Mouse (Mus musculus): ENCODE data around the gene Sdf2l1. TPM values are rescaled to one million over a fixed set of nuclear protein-coding genes. Genes with fewer than 3 reads are reported as not detected.

The Sdf2l1 gene
- total RNA-seq, 2 experiments from 2014 or later = 21.6 to 26.4 TPM

GRCm38 (mm10) chr16:17110771-17111743 lies 21.1 kb downstream of the Sdf2l1 start, which contains the start of gene Ppil2:
TSS of gene Ppil2 (minus strand) at chr16:17111257.
- peak within 1 kb of the TSS; percentile 79 for H3K4me3 ChIP-seq
- peak within 1 kb of the TSS; percentile 80 for H3K27ac ChIP-seq
- no peak for TF ChIP-seq CTCF (conservative IDR thresholded peaks at IDR 0.05)
- peak; percentile 76 to 80 for DNase-seq (ENCODE audit: low spot score in 2 of 2)

- Histone ChIP-seq H3K27ac (no peak overlapping the region), H3K4me3 (no peak overlapping the region)
- DNase-seq (ENCODE audit: low spot score in 2 of 2) = no peak
- no peak for TF ChIP-seq CTCF (conservative IDR thresholded peaks at IDR 0.05)
Measured at GRCm38 (mm10) chr16:17104600-17104999, 27.6 kb downstream of the Sdf2l1 start.

GRCm38 (mm10) chr16:17102630-17103220 lies 29.5 kb downstream of the Sdf2l1 start:
- no peak for TF ChIP-seq CTCF (conservative IDR thresholded peaks at IDR 0.05)

GRCm38 (mm10) chr16:17096938-17097337 lies 35.2 kb downstream of the Sdf2l1 start:
- Histone ChIP-seq H3K4me3 (no peak overlapping the region), H3K27ac (no peak overlapping the region)
- no peak for TF ChIP-seq CTCF (conservative IDR thresholded peaks at IDR 0.05)
- no peak for DNase-seq (ENCODE audit: low spot score in 2 of 2)

More at GRCm38 (mm10) chr16:17102630-17103220, 29.5 kb downstream of the Sdf2l1 start:
- H3K27ac ChIP-seq = no peak overlapping the region
- no peak for DNase-seq (ENCODE audit: low spot score in 2 of 2)
- H3K4me3 ChIP-seq = no peak overlapping the region

- no peak for DNase-seq (ENCODE audit: low spot score in 2 of 2)
- peak; percentile 62 for TF ChIP-seq CTCF (conservative IDR thresholded peaks at IDR 0.05)
- Histone ChIP-seq H3K27ac (peak overlapping the region; percentile 39; the same call in 1 of the 2 replicates), H3K4me3 (no peak overlapping the region)
Measured at GRCm38 (mm10) chr16:17088346-17088745, 43.8 kb downstream of the Sdf2l1 start.

GRCm38 (mm10) chr16:17086669-17087193 lies 45.5 kb downstream of the Sdf2l1 start:
- peak; percentile 41 for TF ChIP-seq CTCF (conservative IDR thresholded peaks at IDR 0.05)
- no peak overlapping the region for H3K4me3 ChIP-seq
- peak overlapping the region; percentile 78 for H3K27ac ChIP-seq
- DNase-seq (ENCODE audit: low spot score in 2 of 2) = peak in 1 of 2 experiments; percentile 43

- peak overlapping the region; percentile 78 for H3K27ac ChIP-seq
- no peak for TF ChIP-seq CTCF (conservative IDR thresholded peaks at IDR 0.05)
- no peak for DNase-seq (ENCODE audit: low spot score in 2 of 2)
- H3K4me3 ChIP-seq = no peak overlapping the region
Measured at GRCm38 (mm10) chr16:17086241-17086640, 45.9 kb downstream of the Sdf2l1 start.

GRCm38 (mm10) chr16:17085636-17086035 lies 46.5 kb downstream of the Sdf2l1 start:
- TF ChIP-seq CTCF (conservative IDR thresholded peaks at IDR 0.05) = no peak
- Histone ChIP-seq H3K4me3 (no peak overlapping the region), H3K27ac (0 out of 2 replicates have a peak overlapping the region, but pooled peaks have one; percentile 2)
- no peak for DNase-seq (ENCODE audit: low spot score in 2 of 2)

- no peak overlapping the region for H3K27ac ChIP-seq
- no peak overlapping the region for H3K4me3 ChIP-seq
- TF ChIP-seq CTCF (conservative IDR thresholded peaks at IDR 0.05) = no peak
- DNase-seq (ENCODE audit: low spot score in 2 of 2) = no peak
Measured at GRCm38 (mm10) chr16:17082121-17082792, 49.9 kb downstream of the Sdf2l1 start.

Small RNAs within 50 kb of the gene (microRNA-seq; reads per million reads assigned to microRNA genes)
- gene Mir130b (55.0 to 57.5 reads per million in 2 experiments), gene Mir301b (1.3 to 3.8 reads per million in 2 experiments)

Other genes with a start within 250 kb of the Sdf2l1 start
- gene Ppm1f, start 235.9 kb downstream of the Sdf2l1 start, total RNA-seq (2021) = 10 to 100 TPM; 45.5 to 51.4 TPM
- gene Mapk1, start 149.0 kb downstream of the Sdf2l1 start, total RNA-seq (2021) = 100 to 1,000 TPM; 522 to 547 TPM
- 10 to 100 TPM; 35.0 to 38.0 TPM for gene Ypel1, start 62.7 kb downstream of the Sdf2l1 start, total RNA-seq (2021)
- gene Ppil2, start 21.1 kb downstream of the Sdf2l1 start, total RNA-seq (2021) = 100 to 1,000 TPM in 1 of 2 experiments, 10 to 100 TPM in 1; 91.3 to 105 TPM
- 1 to 10 TPM in 1 of 2 experiments, under 1 TPM in 1; 0.76 to 1.8 TPM for gene 2610318N02Rik, start 7.2 kb downstream of the Sdf2l1 start, total RNA-seq (2021)
- gene Ydjc, start 12.2 kb upstream of the Sdf2l1 start, total RNA-seq (2021) = 10 to 100 TPM; 24.5 to 25.2 TPM
- gene Ccdc116, start 14.8 kb upstream of the Sdf2l1 start, total RNA-seq (2021) = 1 to 10 TPM; 2.0 to 2.7 TPM
- gene Ube2l3, start 70.3 kb upstream of the Sdf2l1 start, total RNA-seq (2021) = 100 to 1,000 TPM; 133 to 139 TPM
- 1 to 10 TPM; 3.9 to 4.3 TPM for gene Rimbp3, start 76.2 kb upstream of the Sdf2l1 start, total RNA-seq (2021)
- 1 to 10 TPM; 5.2 to 5.5 TPM for gene Hic2, start 101.2 kb upstream of the Sdf2l1 start, total RNA-seq (2021)
- 100 to 1,000 TPM in 1 of 2 experiments, 10 to 100 TPM in 1; 98.5 to 116 TPM for gene Tmem191c, start 143.7 kb upstream of the Sdf2l1 start, total RNA-seq (2021)
- gene Serpind1, start 199.0 kb upstream of the Sdf2l1 start, total RNA-seq (2021) = 1 to 10 TPM in 1 of 2 experiments, under 1 TPM in 1; 0.79 to 1.4 TPM